In the genomic region with DNA sequence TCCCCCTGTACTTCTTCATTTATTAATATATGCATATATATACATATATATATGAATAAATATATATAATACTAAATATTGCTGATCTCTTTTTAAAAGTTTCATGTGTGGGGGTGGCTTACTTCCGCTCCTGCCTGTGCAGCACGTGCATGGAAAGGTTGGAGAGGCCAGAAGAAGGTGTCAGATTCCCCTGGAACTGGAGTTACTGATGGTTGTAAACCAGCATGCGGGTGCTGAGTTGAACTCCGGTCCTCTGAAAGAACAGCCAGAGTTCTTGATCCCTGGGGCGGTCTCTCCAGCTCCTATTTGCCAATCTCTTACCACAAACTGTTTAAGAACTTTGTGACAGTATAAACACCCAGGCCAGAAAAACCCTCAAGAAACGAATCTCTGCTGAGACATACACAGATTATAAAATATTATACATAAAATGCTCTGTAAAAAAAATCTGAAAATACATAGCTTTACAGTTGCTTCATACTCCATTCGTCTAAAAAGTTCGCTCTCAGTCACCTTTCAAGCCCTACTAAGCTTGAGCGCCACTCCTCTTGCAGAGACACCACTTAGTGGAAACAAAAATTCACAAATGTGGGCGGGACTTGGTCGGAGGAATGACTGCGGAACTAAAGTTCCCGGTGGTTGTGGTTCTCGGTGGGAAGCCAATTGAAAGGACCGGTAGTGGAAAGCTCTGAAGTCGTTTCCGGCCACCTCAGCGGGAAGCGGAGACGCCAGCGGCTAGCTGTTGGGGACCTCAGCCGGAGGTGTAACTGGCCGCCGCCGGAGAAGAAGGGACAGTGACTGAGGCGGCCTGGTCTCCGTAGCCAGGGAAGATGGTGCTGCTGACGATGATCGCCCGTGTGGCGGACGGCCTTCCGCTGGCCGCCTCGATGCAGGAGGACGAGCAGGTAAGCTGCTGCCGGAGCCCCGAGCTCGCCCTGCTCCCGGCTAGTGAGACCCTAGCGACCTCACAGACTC, we compare ENCODE assay signal across 8 mouse cellular contexts. TPM values are rescaled to one million over a fixed set of nuclear protein-coding genes. Genes with fewer than 3 reads are reported as not detected.
DNase-seq lines count a peak whose midpoint lies in the region; ATAC-seq lines count a peak whose summit lies in the region.

A gene (plus strand): TSS at position 675 of the 975 bp plus-strand sequence.

- H3K27ac ChIP-seq in heart, embryonic 10.5 days = peak within 1 kb of the TSS; percentile 91
- peak within 1 kb of the TSS; percentile 66 for H3K27ac ChIP-seq in kidney, embryonic 15.5 days

- ATAC-seq in erythroblast, adult 5-6 weeks (replicated peaks; ENCODE audit: low FRiP score, poor library complexity, severe bottlenecking) = peak; percentile 95
- ATAC-seq in kidney, embryonic 15.5 days (replicated peaks; ENCODE audit: low FRiP score) = peak; percentile 86
- ATAC-seq in monocyte, adult 5-6 weeks (replicated peaks; ENCODE audit: insufficient number of reproducible peaks, low FRiP score, low TSS enrichment, poor library complexity, severe bottlenecking) = peak; percentile 95

- DNase-seq in B cell, adult 2 months = peak; percentile 88 to 89
- peak; percentile 97 for DNase-seq in brain, adult 2 months (ENCODE audit: low read depth, low spot score)
- peak; percentile 93 for DNase-seq in heart, embryonic 10.5 days (ENCODE audit: low spot score)
- peak; percentile 85 for DNase-seq in liver
- DNase-seq in spleen, postnatal 4 days (ENCODE audit: low spot score in 2 of 2) = peak; percentile 83 to 90

- peaks cover 14% of the 10 kb centered on the region for H3K4me1 ChIP-seq in heart, embryonic 10.5 days
- peaks cover 14% of the 10 kb centered on the region for H3K4me1 ChIP-seq in kidney, embryonic 15.5 days

- 6% methylated on average over 41 of the region's 41 CpGs for WGBS in heart, embryonic 10.5 days
- WGBS in kidney, embryonic 15.5 days = 2% methylated on average over 41 of the region's 41 CpGs

- H3K4me3 ChIP-seq in heart, embryonic 10.5 days = peak within 1 kb of the TSS; percentile 97
- peak within 1 kb of the TSS; percentile 100 for H3K4me3 ChIP-seq in kidney, embryonic 15.5 days (replicated peaks)

- H3K9me3 ChIP-seq in heart, embryonic 10.5 days = no peaks in the 10 kb centered on the region
- no peaks in the 10 kb centered on the region for H3K9me3 ChIP-seq in kidney, embryonic 15.5 days (replicated peaks)

- H3K36me3 ChIP-seq in heart, embryonic 10.5 days = no peaks in the 10 kb centered on the region; the same call in 1 of the 2 replicates
- H3K36me3 ChIP-seq in kidney, embryonic 15.5 days = no peaks in the 10 kb centered on the region

- H3K4me2 ChIP-seq in kidney, embryonic 15.5 days = peak within 1 kb of the TSS; percentile 72

- H3K9ac ChIP-seq in kidney, embryonic 15.5 days = peak within 1 kb of the TSS; percentile 98

- no peaks in the 10 kb centered on the region for H3K27me3 ChIP-seq in heart, embryonic 10.5 days (ENCODE audit: insufficient read depth, poor library complexity, severe bottlenecking)
- no peaks in the 10 kb centered on the region for H3K27me3 ChIP-seq in kidney, embryonic 15.5 days

RNA-seq across cellular contexts. Expression of the gene that starts here (rescaled TPM):
- 25.1 and 26.5 TPM in 2 replicates for total RNA-seq in erythroblast, adult 5-6 weeks (2015; ENCODE audit: low replicate concordance)
- 13.8 and 15.6 TPM in 2 replicates for total RNA-seq in erythroblast, adult 5-6 weeks (2017; ENCODE audit: low replicate concordance)
- polyA plus RNA-seq in heart, embryonic 10.5 days (2016; fragmentation: Nextera tagmentation; extraction: Ambion mirVana) = 140 and 154 TPM in 2 replicates
- polyA plus RNA-seq in kidney, embryonic 15.5 days (2015; fragmentation: Nextera tagmentation; extraction: Ambion mirVana) = 130 TPM in 2 replicates
- 37.7 to 62.2 TPM (median 46.2 TPM) in 3 replicates for total RNA-seq in monocyte, adult 5-6 weeks (2017)

Comparison
In these comparisons a context has a peak if more than half of its experiments do, and no peak if none do; other contexts are left out.
1. Peak in every context shown above with its lines: DNase-seq, ATAC-seq, H3K4me3 ChIP-seq and H3K27ac ChIP-seq.